Mouse (Mus musculus): Measurements from ENCODE around the gene Pgm1.

The Pgm1 gene

GRCm38 (mm10) chr4:100011563-100011962 lies 82.3 kb downstream of the Pgm1 start:
- DNase-seq (ENCODE audit: low spot score) = no peak

- no peak for DNase-seq (ENCODE audit: low spot score)
Observed at GRCm38 (mm10) chr4:100012361-100013035, 83.3 kb downstream of the Pgm1 start.

GRCm38 (mm10) chr4:100027773-100028172 lies 98.6 kb downstream of the Pgm1 start:
- DNase-seq (ENCODE audit: low spot score) = no peak

GRCm38 (mm10) chr4:100028641-100029040 lies 99.4 kb downstream of the Pgm1 start:
- peak; percentile 39 for DNase-seq (ENCODE audit: low spot score)

GRCm38 (mm10) chr4:100031270-100031669 lies 102.1 kb downstream of the Pgm1 start:
- DNase-seq (ENCODE audit: low spot score) = no peak

- DNase-seq (ENCODE audit: low spot score) = no peak
Observed at GRCm38 (mm10) chr4:100032608-100033007, 103.4 kb downstream of the Pgm1 start.

GRCm38 (mm10) chr4:100033944-100034343 lies 104.7 kb downstream of the Pgm1 start:
- DNase-seq (ENCODE audit: low spot score) = no peak

- DNase-seq (ENCODE audit: low spot score) = no peak
Observed at GRCm38 (mm10) chr4:100034971-100035370, 105.8 kb downstream of the Pgm1 start.

- no peak for DNase-seq (ENCODE audit: low spot score)
Observed at GRCm38 (mm10) chr4:100035919-100036554, 106.8 kb downstream of the Pgm1 start.

Data from left cerebral cortex, adult 11 months (tissue).